Mouse (Mus musculus) cerebellum, adult (tissue): ENCODE results near the gene Smo.

Source experiments
- ATAC-seq: cut with Nextera tagmentation; 2 replicates; pipeline ENCODE4 v1.9.2; 2017; ENCODE audit warnings: mild to moderate bottlenecking, moderate library complexity, mixed read lengths; ENCODE audit not compliant: insufficient number of reproducible peaks, low FRiP score, low TSS enrichment

The Smo gene

GRCm38 (mm10) chr6:29735336-29735688 lies at the start of gene Smo:
Gene Smo, plus strand, starts transcription at chr6:29735503.
- ATAC-seq = no peak

DNA sequence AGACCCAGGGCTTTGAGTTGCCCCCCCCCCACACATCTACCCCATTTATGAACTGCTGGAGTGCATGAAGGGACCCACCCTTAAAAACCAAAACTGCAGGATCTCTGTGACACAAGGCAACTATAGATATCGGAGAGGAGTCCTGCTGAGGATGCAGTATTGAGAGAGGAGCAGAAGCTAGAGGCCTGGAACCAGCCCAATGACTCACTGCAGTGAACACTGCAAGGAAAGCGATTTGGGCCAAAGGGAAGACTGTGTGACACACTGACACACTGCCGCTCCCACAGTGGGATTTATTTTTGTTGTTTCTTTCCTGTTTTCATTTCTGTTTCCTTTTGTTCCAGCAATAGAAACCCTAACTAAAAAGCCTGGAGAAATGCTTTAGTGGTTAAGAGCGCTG lies 49.4 kb upstream of the Smo start:
- no peak for ATAC-seq

DNA sequence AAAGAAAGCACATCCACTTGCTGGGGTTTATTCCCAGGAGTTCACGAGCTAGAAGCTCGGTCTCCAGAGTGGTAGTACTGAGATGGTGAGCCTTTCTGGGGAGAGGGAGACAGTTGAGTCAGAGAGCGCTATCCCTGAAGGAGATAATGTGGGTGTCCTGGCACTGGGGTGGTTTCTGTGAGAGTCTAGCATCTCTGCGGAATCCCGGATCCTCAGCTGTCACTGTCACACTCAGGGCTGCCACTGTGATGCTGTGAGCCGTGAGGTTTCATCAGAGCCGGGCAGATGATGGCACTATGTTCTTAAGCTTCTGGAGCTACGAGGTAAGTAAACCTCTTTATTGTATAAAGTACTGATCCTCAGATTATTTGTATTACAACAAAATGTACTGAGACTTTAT lies 45.8 kb upstream of the Smo start:
- no peak for ATAC-seq

DNA sequence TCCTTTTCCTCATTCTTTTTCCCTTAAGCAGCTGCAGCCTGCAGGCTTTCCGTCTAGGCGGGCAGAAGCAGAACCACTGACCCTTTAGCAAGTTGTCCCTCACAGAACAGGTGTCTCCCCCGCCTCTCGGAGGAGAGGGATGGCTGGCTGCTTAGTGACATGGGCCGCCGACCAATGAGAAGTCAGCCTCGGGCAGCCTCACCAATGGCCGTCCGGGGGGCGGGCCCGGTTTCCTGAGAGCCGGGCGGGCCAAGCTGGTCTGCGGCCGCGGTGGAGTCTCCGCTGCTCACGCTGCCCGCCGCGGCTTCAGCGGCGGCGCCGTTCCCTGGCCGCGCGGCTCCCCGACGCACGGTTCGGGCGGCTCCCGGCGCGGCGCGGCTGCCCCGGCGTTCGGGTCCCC lies 41.4 kb upstream of the Smo start, which contains the start of gene Tspan33:
Gene Tspan33 (plus strand): TSS at position 270 of the 400 bp plus-strand sequence.
- peak; percentile 99 for ATAC-seq

- ATAC-seq = 0 out of 2 replicates have a peak, but pooled peaks have one; percentile 21
Measured at GRCm38 (mm10) chr6:29694375-29695289, 40.7 kb upstream of the Smo start.

DNA sequence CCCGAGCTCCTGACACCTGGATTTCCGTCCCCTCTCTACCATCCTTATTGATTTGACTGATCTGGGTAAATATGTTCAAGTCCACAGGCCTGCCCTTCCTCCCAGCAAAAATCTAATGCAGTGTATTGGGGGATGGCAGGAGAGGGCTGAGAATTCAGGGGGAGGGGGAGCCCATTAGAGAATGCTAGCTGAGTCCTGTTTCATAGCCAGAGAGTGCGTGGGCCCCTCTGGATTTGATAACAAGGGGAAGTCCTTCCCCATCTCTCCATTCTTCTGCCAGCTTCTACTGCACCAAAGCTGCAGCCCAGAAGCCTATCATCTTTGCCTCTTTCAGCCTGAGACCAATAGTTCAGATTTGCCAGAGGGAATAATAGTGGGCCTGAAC lies 40.0 kb upstream of the Smo start:
- ATAC-seq = no peak

DNA sequence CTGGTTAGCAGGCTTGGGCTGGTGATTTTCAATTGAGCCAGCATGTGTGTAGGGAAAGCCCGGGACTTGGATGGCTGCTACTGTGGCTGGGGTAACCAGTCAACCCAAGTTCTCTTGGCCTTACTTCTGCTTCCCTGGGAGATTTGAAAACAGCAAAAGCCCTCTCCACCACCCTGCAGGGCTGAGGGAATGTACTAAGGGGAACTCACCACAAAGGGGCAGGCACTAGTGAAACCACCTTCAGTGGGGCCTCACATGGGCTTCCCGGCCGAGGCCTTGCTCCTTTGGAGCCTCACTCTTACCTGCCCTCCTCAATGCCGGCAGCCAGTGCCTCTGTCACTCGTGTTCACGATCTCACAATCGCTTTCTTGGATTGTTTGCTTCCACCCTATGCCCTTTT lies 39.3 kb upstream of the Smo start:
- no peak for ATAC-seq

- ATAC-seq = no peak
Measured at GRCm38 (mm10) chr6:29697139-29697538, 38.2 kb upstream of the Smo start.

DNA sequence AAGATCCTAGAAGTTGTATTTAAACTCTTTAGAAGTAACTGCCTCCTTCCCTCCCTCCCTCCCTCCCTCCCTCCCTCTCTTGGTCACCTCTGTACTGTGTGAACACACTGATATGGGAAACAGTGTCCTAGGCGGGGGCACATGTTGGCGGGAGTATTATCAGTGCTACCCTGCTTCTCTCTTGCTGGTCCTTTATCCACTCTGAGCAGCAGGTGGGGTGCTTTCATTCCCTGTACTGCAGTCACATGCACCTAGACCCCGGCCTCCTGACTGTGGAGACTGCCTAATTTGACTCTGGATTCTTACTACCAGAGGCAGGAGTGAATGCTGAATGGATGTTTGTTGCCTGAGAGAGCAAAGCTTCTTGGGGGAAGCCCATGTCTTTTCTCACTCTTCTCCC lies 37.8 kb upstream of the Smo start:
- ATAC-seq = no peak

GRCm38 (mm10) chr6:29699085-29699745 lies 36.1 kb upstream of the Smo start:
- no peak for ATAC-seq

- no peak for ATAC-seq
Measured at GRCm38 (mm10) chr6:29701051-29701450, 34.3 kb upstream of the Smo start.

GRCm38 (mm10) chr6:29702126-29702525 lies 33.2 kb upstream of the Smo start:
- no peak for ATAC-seq

DNA sequence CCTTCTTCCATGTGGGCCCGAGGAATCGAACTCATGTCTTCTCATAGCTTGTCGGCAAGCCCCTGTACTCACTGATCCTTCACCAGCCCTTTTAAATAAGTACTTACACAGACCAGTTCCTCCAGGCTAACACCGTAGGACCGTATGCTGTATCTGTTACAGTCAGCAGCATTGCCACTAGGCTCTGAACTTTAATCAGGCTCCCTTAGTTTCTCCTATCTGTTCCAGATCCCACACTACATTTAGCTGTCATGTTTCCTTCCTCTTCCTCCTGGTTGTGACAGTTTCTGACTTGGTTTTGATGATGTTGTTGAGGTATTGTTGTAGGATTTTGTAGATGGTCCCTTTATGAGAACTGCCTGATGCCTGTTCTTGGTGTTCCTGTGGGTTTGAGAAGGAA lies 31.2 kb upstream of the Smo start:
- no peak for ATAC-seq

DNA sequence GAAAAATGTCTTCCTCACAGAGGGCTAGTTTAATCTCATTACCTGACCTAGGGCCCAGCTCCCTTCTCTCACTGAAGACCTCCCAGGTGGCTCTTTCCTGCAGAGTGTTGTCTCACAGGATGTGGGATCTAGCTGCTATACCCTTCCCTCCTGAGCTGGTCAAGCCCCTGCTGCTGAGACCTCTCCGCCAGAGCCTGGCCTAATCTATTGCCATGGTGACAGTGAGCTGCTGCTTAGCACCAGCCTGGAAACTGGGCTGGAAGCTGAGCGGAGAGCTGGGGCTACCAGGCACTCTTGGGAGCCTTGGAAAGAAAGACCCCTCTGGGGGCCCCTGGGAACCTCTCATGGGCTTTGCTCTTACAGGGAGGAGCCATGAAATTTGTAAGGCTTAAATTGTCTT lies 27.4 kb upstream of the Smo start:
- ATAC-seq = no peak

GRCm38 (mm10) chr6:29711318-29711717 lies 24.0 kb upstream of the Smo start:
- ATAC-seq = no peak

DNA sequence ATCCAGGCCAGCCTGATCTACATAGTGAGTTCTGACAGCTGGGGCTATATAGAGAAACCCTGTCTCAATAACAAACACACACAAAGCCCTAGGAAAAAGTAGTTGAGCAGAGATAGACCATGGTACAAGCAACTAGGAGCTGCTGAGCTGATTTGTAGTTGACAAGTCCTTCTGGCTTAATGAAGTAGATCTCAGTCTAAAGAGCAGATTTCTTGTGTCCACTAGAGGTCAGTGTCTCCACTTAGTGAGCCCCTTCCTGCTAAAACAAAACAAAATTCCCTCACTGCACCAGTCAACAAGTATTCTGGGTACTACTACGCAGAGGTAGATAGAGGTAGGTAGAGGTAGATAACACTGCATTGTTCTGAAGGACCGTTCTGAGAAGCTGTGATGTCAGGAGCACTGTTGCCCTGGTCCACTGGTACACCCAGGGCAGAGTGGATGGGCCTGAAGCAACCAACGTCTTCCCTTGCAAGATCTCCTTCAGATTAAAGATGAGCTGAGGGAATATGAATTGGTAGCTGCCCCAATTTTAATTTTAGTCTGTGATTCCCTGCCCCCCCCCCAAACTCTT lies 23.2 kb upstream of the Smo start:
- ATAC-seq = 0 out of 2 replicates have a peak, but pooled peaks have one; percentile 38

- ATAC-seq = no peak
Measured at GRCm38 (mm10) chr6:29716624-29717365, 18.5 kb upstream of the Smo start.

DNA sequence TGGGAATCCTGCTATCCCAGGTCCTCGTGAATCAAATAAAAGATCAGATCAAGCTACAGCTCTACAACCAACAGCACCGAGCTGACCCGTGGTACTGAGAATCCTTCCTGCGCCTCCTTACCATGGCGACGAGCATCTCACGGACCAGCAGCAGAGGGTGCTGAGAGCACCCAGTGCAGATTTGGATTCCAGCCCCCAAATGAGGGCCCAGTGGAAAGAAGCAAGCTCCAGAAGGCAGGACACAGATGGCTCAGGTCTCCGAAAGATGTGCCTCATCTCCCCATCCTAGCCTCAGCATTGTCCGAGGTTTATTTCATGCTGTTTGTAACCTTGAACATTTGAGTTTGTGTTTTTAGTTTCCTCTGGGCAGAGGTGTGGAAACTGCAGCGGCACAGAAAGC lies 17.8 kb upstream of the Smo start:
- peak; percentile 22 for ATAC-seq

DNA sequence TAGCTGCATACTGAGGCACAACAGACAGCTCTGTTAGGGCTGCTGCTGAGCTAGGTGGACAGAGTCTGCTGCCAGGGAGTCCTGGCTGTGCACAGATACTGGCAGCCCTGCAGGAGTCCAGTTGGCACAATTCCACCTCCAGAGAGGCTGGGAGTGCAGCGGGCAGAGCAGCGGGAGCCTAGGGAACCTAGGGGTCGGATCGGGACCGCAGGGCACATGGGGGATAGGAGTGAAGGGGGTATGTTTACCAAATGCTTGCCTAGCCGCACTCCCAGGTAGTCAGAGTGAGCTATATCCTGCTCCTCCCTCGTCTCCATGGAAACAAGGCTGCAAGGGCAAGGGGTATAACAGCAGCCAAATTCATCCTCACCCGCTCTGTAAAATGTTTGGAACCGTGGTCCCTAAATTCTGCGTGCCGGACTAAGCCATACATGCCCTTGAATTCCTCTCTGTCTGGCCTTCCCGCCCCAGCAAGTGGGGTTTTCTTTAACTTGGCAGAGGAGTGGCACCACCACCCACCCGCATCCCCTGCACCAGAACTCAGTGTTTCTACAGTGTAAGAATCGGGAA lies 17.3 kb upstream of the Smo start:
- ATAC-seq = peak; percentile 77

- ATAC-seq = peak; percentile 68
Measured at GRCm38 (mm10) chr6:29718894-29719329, 16.4 kb upstream of the Smo start.
